Mouse (Mus musculus): ENCODE measurements around the gene E130218I03Rik. TPM values are rescaled to one million over a fixed set of nuclear protein-coding genes. Genes with fewer than 3 reads are reported as not detected.

Gene E130218I03Rik
- polyA plus RNA-seq, 1 experiment from 2014 or later = 0.28 TPM

DNA sequence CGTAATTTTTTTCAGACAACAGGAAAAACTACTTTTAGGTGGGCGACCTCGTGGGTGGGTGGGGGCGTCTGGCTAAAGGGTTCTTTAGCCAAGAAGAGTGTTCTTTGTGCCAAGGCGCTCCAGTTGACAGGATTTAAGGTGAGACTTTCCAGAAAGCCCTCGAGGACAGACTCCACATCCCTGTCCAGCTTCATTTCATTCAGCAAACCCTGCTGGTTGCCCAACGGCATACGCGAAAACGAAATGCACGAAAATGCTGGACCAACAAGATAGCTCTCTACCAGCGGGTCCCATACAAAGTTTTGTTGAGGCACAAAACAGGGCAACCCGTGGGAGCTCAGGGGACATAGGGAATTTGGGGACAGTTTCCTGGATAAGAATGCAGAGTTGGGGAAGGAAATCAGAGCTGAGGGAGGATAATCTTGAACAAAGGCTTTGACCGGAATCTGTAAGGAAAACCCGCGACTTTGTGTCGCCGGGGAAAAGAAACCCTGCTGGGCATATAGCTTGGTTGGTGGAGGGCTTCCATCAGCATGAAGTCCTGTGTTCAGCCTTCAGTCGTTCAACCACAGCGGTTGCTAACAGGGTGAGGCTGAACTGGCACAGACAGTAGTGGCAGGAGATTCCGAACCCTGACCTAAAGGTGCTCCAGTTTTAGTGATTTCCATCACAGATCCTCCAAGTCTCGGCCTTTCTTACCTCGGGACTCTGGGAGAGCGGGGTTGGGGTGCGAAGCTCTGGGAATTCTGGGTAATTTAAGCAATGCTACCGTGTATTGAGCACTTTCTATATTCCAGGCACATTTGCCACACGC is 6.9 kb downstream of the E130218I03Rik start:
- peak overlapping the region; percentile 47 for H3K4me3 ChIP-seq (ENCODE audit: low read depth, low read length)
- H3K9ac ChIP-seq (ENCODE audit: low read length) = peak overlapping the region; percentile 73
- H3K9me3 ChIP-seq (ENCODE audit: control insufficient read depth, low read length) = no peaks in the 10 kb centered on the region
- H3K27me3 ChIP-seq (ENCODE audit: control insufficient read depth, insufficient read depth, low read length) = peaks cover 30% of the 10 kb centered on the region
- 5% methylated on average over 27 of the region's 27 CpGs for WGBS
- H3K4me2 ChIP-seq (ENCODE audit: low read depth) = peak overlapping the region; percentile 85
- peak; percentile 30 for DNase-seq (ENCODE audit: low spot score)
- ATAC-seq (ENCODE audit: insufficient read depth, low FRiP score, low TSS enrichment) = no peak
- no peak overlapping the region for H3K27ac ChIP-seq (ENCODE audit: low read depth, low read length)
- H3K36me3 ChIP-seq (ENCODE audit: control insufficient read depth, insufficient read depth, low read length) = no peaks in the 10 kb centered on the region
- H3K4me1 ChIP-seq (ENCODE audit: control insufficient read depth, insufficient read depth, low read length) = peaks cover 34% of the 10 kb centered on the region

DNA sequence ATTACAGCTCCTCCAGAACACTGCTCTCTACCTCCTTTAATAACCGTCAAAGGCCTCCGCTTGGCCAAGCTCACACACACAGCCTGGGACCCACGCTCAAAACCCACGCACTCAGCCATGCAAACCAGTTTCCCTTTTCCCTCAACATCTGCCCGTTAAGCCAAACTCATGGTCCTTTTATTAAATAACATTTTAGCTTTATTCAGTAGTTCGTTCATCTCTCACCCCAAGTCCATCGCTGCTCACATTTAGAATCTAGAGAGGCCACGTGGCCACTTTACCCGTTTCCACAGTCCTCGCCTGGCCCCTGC is 7.4 kb downstream of the E130218I03Rik start:
- Histone ChIP-seq H3K9ac (ENCODE audit: low read length) (peak overlapping the region; percentile 73), H3K4me1 (ENCODE audit: control insufficient read depth, insufficient read depth, low read length) (peaks cover 37% of the 10 kb centered on the region), H3K4me3 (ENCODE audit: low read depth, low read length) (peak overlapping the region; percentile 47), H3K4me2 (ENCODE audit: low read depth) (peak overlapping the region; percentile 85), H3K27me3 (ENCODE audit: control insufficient read depth, insufficient read depth, low read length) (peaks cover 30% of the 10 kb centered on the region), H3K27ac (ENCODE audit: low read depth, low read length) (no peak overlapping the region), H3K9me3 (ENCODE audit: control insufficient read depth, low read length) (no peaks in the 10 kb centered on the region), H3K36me3 (ENCODE audit: control insufficient read depth, insufficient read depth, low read length) (no peaks in the 10 kb centered on the region)
- ATAC-seq (ENCODE audit: insufficient read depth, low FRiP score, low TSS enrichment) (no peak), DNase-seq (ENCODE audit: low spot score) (peak; percentile 49)
- 11% methylated on average over 10 of the region's 10 CpGs for WGBS

DNA sequence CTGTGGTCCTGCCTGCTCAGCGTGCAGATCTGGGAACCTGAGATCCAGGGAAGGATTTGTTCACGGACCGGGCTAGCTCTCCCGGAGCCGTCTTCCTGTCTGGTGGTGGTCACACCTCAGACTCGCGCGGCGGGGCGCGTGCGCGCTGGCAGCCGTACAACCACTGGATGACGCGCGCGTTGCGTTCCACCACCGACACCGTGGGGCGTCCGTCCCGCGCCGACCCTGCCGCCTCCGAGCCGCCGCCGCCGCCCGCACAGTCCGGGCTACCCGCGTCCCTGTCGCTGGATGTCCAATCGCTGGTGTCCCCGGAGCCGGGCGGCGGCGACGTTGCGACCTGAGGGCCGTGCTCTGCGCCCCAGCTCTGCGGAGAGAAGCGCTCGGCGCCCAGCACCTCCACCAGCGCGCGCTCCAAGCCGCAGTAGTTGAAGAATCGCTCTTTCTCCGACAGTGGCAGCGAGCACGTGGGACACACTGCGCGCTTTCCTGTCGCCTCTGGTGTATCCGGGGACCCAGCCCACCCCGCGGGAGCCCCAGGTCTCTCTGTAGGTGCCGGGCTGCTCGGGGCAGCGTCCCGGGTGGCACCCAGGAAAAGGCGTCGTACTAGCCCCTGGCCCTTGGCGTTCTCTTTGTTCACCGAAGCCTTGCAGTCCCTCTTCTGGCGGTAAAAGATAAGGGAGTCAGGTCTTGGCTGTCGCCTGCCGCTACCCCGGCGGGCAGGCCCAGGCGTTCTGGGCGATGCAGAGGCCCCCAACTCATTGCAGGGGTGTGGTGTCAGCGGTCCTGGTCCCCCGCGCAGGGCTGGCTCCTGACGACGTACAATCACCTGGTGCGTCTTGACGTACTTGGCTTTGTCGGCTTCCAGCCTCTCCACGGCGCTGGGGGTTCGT is 8.0 kb downstream of the E130218I03Rik start:
- Histone ChIP-seq H3K9me3 (ENCODE audit: control insufficient read depth, low read length) (no peaks in the 10 kb centered on the region), H3K27ac (ENCODE audit: low read depth, low read length) (no peak overlapping the region), H3K4me1 (ENCODE audit: control insufficient read depth, insufficient read depth, low read length) (peaks cover 41% of the 10 kb centered on the region), H3K4me2 (ENCODE audit: low read depth) (peak overlapping the region; percentile 85), H3K9ac (ENCODE audit: low read length) (peak overlapping the region; percentile 73), H3K36me3 (ENCODE audit: control insufficient read depth, insufficient read depth, low read length) (no peaks in the 10 kb centered on the region), H3K27me3 (ENCODE audit: control insufficient read depth, insufficient read depth, low read length) (peaks cover 30% of the 10 kb centered on the region), H3K4me3 (ENCODE audit: low read depth, low read length) (peak overlapping the region; percentile 47)
- DNase-seq (ENCODE audit: low spot score) (peak; percentile 67), ATAC-seq (ENCODE audit: insufficient read depth, low FRiP score, low TSS enrichment) (no peak)
- under 1% methylated on average over 90 of the region's 91 CpGs for WGBS

DNA sequence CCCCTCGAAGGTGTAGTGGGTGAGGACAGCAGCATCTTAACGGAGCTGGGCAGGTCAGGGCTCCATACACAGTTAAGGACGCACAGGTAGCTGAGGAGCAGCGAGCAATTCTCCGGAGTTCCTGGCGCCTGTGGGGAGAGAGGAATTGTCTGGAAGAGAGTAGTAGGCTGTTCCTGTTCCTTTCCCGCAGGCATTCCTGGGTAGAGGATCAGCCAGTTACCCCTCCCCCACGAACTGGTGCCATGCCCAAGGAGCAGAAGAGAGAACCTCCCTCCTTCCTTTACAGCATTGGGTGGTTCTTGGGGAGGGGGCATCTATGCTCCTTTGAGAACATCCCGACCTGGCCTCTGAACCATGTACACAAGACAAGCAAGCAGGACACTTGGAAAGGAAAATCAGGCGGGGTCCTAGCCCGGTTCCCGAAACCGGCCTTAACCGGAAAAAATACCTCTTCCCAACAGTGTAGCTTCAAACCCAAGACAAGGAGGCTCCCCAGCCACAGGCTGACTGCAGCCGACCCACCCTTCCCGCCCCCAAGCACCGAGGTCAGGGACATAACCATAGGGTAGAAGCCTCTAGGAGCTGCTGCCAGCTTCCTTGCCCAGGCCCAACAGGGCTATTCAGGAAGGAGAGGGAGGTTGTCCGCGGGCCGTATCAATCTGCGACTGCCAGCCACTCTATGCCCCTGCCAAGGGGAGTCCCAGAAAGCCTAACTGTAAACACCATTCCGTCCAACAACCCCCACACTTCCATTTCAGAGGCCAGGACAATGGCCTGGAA is 8.9 kb downstream of the E130218I03Rik start:
- Histone ChIP-seq H3K27me3 (ENCODE audit: control insufficient read depth, insufficient read depth, low read length) (peaks cover 30% of the 10 kb centered on the region), H3K4me3 (ENCODE audit: low read depth, low read length) (peak overlapping the region; percentile 47), H3K4me2 (ENCODE audit: low read depth) (peak overlapping the region; percentile 85), H3K9ac (ENCODE audit: low read length) (peak overlapping the region; percentile 73), H3K9me3 (ENCODE audit: control insufficient read depth, low read length) (no peaks in the 10 kb centered on the region), H3K36me3 (ENCODE audit: control insufficient read depth, insufficient read depth, low read length) (no peaks in the 10 kb centered on the region), H3K27ac (ENCODE audit: low read depth, low read length) (peak overlapping the region; percentile 24; the same call in 1 of the 2 replicates), H3K4me1 (ENCODE audit: control insufficient read depth, insufficient read depth, low read length) (peaks cover 50% of the 10 kb centered on the region)
- peak; percentile 43 for DNase-seq (ENCODE audit: low spot score)
- no peak for ATAC-seq (ENCODE audit: insufficient read depth, low FRiP score, low TSS enrichment)
- under 1% methylated on average over 22 of the region's 22 CpGs for WGBS

DNA sequence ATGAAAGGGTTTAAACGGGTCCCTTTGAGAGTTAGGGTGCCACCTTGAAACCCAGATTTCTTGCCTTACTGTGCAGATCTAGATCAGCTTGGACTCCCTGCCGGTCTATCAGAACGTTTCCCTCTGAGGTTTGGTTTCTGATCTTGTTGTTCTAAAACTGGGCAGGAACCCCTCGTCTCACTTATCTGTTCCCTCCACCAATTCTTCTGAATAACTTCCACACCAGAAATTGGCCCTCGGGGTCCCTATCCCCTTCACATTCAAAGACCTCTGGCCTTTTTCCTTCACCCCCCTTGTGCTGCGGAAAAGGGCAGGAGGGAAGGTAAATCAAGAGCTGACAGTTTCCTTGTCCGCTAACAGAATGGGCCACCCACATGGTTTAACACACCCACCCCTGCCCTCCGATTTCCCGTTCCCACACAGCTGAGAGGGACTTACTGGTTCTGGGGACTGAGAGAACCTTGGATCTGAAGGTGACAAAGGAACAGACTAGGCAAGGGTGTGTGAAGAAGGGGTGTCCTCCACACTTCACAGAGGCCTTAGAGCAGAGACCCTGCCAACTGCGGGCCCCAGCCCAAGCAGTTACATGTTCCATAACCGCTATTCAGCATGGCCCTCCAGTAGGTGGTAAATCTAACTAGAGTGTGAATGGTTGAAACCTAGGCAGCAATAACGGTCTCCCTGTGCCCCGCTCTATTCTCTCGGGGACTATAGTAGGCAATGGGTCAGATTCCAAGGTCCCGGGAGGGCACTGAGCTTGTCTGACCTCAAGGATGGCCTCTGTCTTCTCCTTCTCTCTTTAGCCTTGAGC is 9.7 kb downstream of the E130218I03Rik start:
- WGBS = under 1% methylated on average over 15 of the region's 15 CpGs
- Histone ChIP-seq H3K27ac (ENCODE audit: low read depth, low read length) (peak overlapping the region; percentile 24), H3K4me2 (ENCODE audit: low read depth) (peak overlapping the region; percentile 85), H3K27me3 (ENCODE audit: control insufficient read depth, insufficient read depth, low read length) (peaks cover 30% of the 10 kb centered on the region), H3K4me3 (ENCODE audit: low read depth, low read length) (peak overlapping the region; percentile 47), H3K4me1 (ENCODE audit: control insufficient read depth, insufficient read depth, low read length) (peaks cover 54% of the 10 kb centered on the region), H3K9ac (ENCODE audit: low read length) (peak overlapping the region; percentile 42), H3K9me3 (ENCODE audit: control insufficient read depth, low read length) (no peaks in the 10 kb centered on the region), H3K36me3 (ENCODE audit: control insufficient read depth, insufficient read depth, low read length) (no peaks in the 10 kb centered on the region)
- peak; percentile 52 for DNase-seq (ENCODE audit: low spot score)
- ATAC-seq (ENCODE audit: insufficient read depth, low FRiP score, low TSS enrichment) = no peak

DNA sequence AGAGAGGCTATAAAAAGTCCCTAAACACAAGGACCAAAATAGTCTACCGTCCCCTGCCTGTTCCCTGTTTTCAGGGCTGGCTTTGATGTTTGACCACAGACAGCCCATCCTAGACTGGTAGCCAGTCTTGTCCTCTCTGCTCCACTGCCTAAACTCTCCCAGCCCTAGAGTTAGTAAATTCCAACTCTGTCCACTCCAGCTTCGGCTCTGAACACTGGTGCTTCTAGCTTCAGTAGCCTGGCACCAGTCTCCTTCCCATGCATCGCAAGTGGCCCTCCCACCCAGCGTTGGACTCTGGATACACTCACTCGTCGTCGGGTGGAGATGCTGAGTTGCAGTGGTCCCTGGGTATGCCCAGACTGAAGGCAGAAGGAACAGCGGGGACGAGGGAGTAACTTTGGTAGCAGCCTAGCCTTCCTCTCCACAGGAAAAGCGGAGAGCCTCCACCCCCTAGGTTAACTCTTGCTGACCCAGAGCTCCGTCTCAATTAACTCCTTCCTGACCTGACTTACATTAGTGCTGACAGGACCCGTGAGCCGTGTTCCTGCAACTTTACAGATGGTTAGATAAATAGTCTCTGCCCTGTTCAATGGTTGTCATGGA is 10.4 kb downstream of the E130218I03Rik start, which contains the start of gene Grrp1:
Grrp1 (minus strand) TSS at position 385 of the 603 bp plus-strand sequence.
- ATAC-seq (ENCODE audit: insufficient read depth, low FRiP score, low TSS enrichment) = no peak
- H3K27me3 ChIP-seq (ENCODE audit: control insufficient read depth, insufficient read depth, low read length) = peaks cover 30% of the 10 kb centered on the region
- DNase-seq (ENCODE audit: low spot score) = peak; percentile 67
- H3K9ac ChIP-seq (ENCODE audit: low read length) = peak within 1 kb of the TSS; percentile 42
- no peaks in the 10 kb centered on the region for H3K36me3 ChIP-seq (ENCODE audit: control insufficient read depth, insufficient read depth, low read length)
- peak within 1 kb of the TSS; percentile 47 for H3K4me3 ChIP-seq (ENCODE audit: low read depth, low read length)
- peak within 1 kb of the TSS; percentile 85 for H3K4me2 ChIP-seq (ENCODE audit: low read depth)
- under 1% methylated on average over 13 of the region's 13 CpGs for WGBS
- H3K9me3 ChIP-seq (ENCODE audit: control insufficient read depth, low read length) = no peaks in the 10 kb centered on the region
- H3K27ac ChIP-seq (ENCODE audit: low read depth, low read length) = peak within 1 kb of the TSS; percentile 15; the same call in 1 of the 2 replicates
- H3K4me1 ChIP-seq (ENCODE audit: control insufficient read depth, insufficient read depth, low read length) = peaks cover 54% of the 10 kb centered on the region

DNA sequence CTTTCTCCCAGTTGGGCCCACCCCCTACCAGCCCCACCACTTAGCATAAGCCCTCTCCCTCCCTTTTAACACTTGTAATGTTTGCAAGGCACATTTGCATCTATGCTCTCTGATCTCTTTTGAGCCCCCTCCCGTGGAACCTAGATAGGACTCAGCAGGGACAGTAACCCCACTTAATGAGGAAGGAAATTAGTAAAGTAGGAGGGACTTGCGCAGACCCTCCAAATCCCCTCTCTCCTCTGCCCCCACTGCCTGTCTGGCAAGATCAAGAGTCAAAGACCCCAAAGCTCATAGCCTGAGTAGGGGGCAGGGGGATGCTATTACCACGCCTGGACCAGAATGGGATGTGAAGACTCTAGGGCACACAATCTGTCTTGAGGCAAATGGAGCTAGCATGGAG is 11.4 kb downstream of the E130218I03Rik start:
- Histone ChIP-seq H3K36me3 (ENCODE audit: control insufficient read depth, insufficient read depth, low read length) (no peaks in the 10 kb centered on the region), H3K27me3 (ENCODE audit: control insufficient read depth, insufficient read depth, low read length) (peaks cover 28% of the 10 kb centered on the region), H3K9me3 (ENCODE audit: control insufficient read depth, low read length) (no peaks in the 10 kb centered on the region), H3K27ac (ENCODE audit: low read depth, low read length) (no peak overlapping the region), H3K4me1 (ENCODE audit: control insufficient read depth, insufficient read depth, low read length) (peaks cover 51% of the 10 kb centered on the region), H3K4me2 (ENCODE audit: low read depth) (no peak overlapping the region), H3K4me3 (ENCODE audit: low read depth, low read length) (no peak overlapping the region), H3K9ac (ENCODE audit: low read length) (no peak overlapping the region)
- 16% methylated on average over 3 of the region's 3 CpGs for WGBS
- no peak for DNase-seq (ENCODE audit: low spot score)
- no peak for ATAC-seq (ENCODE audit: insufficient read depth, low FRiP score, low TSS enrichment)

Data from neural tube, embryonic 11.5 days (tissue).